Mouse (Mus musculus): ENCODE measurements around the gene Adamtsl4.

The Adamtsl4 gene

GRCm38 (mm10) chr3:95627763-95628162 lies 60.0 kb downstream of the Adamtsl4 start:
- peak; percentile 93 for DNase-seq
